In genomic region chr2:25460551-25461309, GRCm38 (mm10) we compare ENCODE assay signal across 8 mouse cellular contexts. TPM values are rescaled to one million over a fixed set of nuclear protein-coding genes. Genes with fewer than 3 reads are reported as not detected.
DNase-seq lines count a peak whose midpoint lies in the region; ATAC-seq and TF ChIP-seq lines count a peak whose summit lies in the region.

Gene Paxx (minus strand): TSS chr2:25461094.

- peak within 1 kb of the TSS; percentile 92 for H3K27ac ChIP-seq in hindbrain, embryonic 10.5 days
- peak within 1 kb of the TSS; percentile 93 for H3K27ac ChIP-seq in lung, postnatal 0 days (ENCODE audit: low read length)

- H3K4me2 ChIP-seq in lung, postnatal 0 days (replicated peaks; ENCODE audit: low read depth, low read length) = peak within 1 kb of the TSS; percentile 76

- no peaks in the 10 kb centered on the region for H3K27me3 ChIP-seq in hindbrain, embryonic 10.5 days (ENCODE audit: insufficient read depth, poor library complexity, severe bottlenecking)
- no peaks in the 10 kb centered on the region for H3K27me3 ChIP-seq in lung, postnatal 0 days (replicated peaks; ENCODE audit: insufficient read depth, low read length)

- under 1% methylated on average over 48 of the region's 48 CpGs for WGBS in hindbrain, embryonic 10.5 days
- WGBS in lung, postnatal 0 days = under 1% methylated on average over 48 of the region's 48 CpGs

- ATAC-seq in frontal cortex, adult (ENCODE audit: low TSS enrichment) = peak; percentile 88
- peak; percentile 78 for ATAC-seq in lung, postnatal 0 days

- peak within 1 kb of the TSS; percentile 54 for H3K9ac ChIP-seq in lung, postnatal 0 days (replicated peaks; ENCODE audit: low read depth)

- H3K36me3 ChIP-seq in hindbrain, embryonic 10.5 days = peaks cover 9% of the 10 kb centered on the region
- H3K36me3 ChIP-seq in lung, postnatal 0 days (ENCODE audit: insufficient read depth, low read length) = no peaks in the 10 kb centered on the region

- peaks cover 28% of the 10 kb centered on the region for H3K4me1 ChIP-seq in hindbrain, embryonic 10.5 days (replicated peaks)
- H3K4me1 ChIP-seq in lung, postnatal 0 days (ENCODE audit: insufficient read depth, low read depth, low read length) = peaks cover 8% of the 10 kb centered on the region; the same call in 1 of the 2 replicates

- TF ChIP-seq CTCF in lung, postnatal 0 days (IDR thresholded peaks at IDR 0.05) = no peak

- H3K9me3 ChIP-seq in hindbrain, embryonic 10.5 days = peaks cover 4% of the 10 kb centered on the region; the same call in 1 of the 2 replicates
- H3K9me3 ChIP-seq in lung, postnatal 0 days (ENCODE audit: low read length) = no peaks in the 10 kb centered on the region

- peak; percentile 59 for TF ChIP-seq EP300 in lung, postnatal 0 days (IDR thresholded peaks at IDR 0.05)

- peak; percentile 94 for DNase-seq in MN1 (ENCODE audit: low spot score)
- peak; percentile 95 for DNase-seq in cerebellum, adult 9-10 months
- DNase-seq in hindbrain, embryonic 10.5 days (ENCODE audit: low spot score) = peak; percentile 88
- peak; percentile 96 for DNase-seq in layer of hippocampus, adult 9-11 months
- DNase-seq in lung, postnatal 0 days (ENCODE audit: low spot score) = peak; percentile 100
- DNase-seq in ovary, postnatal 14 days (ENCODE audit: low spot score) = peak; percentile 77
- DNase-seq in thymus, postnatal 14 days = peak; percentile 95

- peak within 1 kb of the TSS; percentile 85 for H3K4me3 ChIP-seq in hindbrain, embryonic 10.5 days
- H3K4me3 ChIP-seq in lung, postnatal 0 days (ENCODE audit: low read depth, low read length) = peak within 1 kb of the TSS; percentile 68

RNA-seq across cellular contexts. Expression of gene Paxx, which starts in this region (rescaled TPM):
- polyA plus RNA-seq in hindbrain, embryonic 10.5 days (2016; fragmentation: Nextera tagmentation; extraction: Ambion mirVana) = 17.0 and 31.3 TPM in 2 replicates
- polyA plus RNA-seq in lung, postnatal 0 days (2015; fragmentation: Nextera tagmentation; extraction: Ambion mirVana) = 67.4 and 68.9 TPM in 2 replicates

Comparison
In these comparisons a context has a peak if more than half of its experiments do, and no peak if none do; other contexts are left out.
1. Peak in every context shown above with its lines: DNase-seq, ATAC-seq, H3K4me3 ChIP-seq and H3K27ac ChIP-seq.